Mouse (Mus musculus): Measurements from ENCODE around the gene Gpr153.

- TF ChIP-seq POLR2A (IDR thresholded peaks at IDR 0.05; ENCODE audit: low read depth, low read length) (peak; percentile 63), CTCF (conservative IDR thresholded peaks at IDR 0.05; ENCODE audit: insufficient read depth, insufficient read length, low read depth, low read length) (no peak)
Measured at GRCm38 (mm10) chr4:152296874-152297861, 23.1 kb downstream of the Gpr153 start, which contains the start of gene Icmt.
